Mouse (Mus musculus) hindbrain, embryonic 11.5 days (tissue): ENCODE data around the gene Tmem214. TPM values are rescaled to one million over a fixed set of nuclear protein-coding genes. Genes with fewer than 3 reads are reported as not detected.

Experiments used
- ATAC-seq: fragments of 200-750 bp; cut with Nextera tagmentation; 2 replicates; pipeline ENCODE4 v1.8.0; 2017; ENCODE audit warnings: mild to moderate bottlenecking, moderate TSS enrichment, moderate library complexity; ENCODE audit not compliant: low FRiP score
- DNase-seq: peaks from one replicate; pipeline ENCODE4 v3.0.0-alpha.2; 2015; ENCODE audit warnings: low spot score
- H3K27ac ChIP-seq: fragments of 300-500 bp; sonication (generic); 2 replicates; pipeline ENCODE4 v1.5.1; 2014; ENCODE audit warnings: mild to moderate bottlenecking, low read depth, low read length
- H3K27me3 ChIP-seq: fragments of 300-500 bp; sonication (generic); 2 replicates; pipeline ENCODE4 v1.6.1; 2014; ENCODE audit warnings: mild to moderate bottlenecking, low read length, moderate library complexity, mixed read lengths; ENCODE audit not compliant: control insufficient read depth, insufficient read depth
- H3K36me3 ChIP-seq: fragments of 300-500 bp; sonication (generic); 2 replicates; pipeline ENCODE4 v1.6.1; 2014; ENCODE audit warnings: mild to moderate bottlenecking, low read length, moderate library complexity, mixed read lengths; ENCODE audit not compliant: control insufficient read depth, insufficient read depth
- H3K4me1 ChIP-seq: fragments of 300-500 bp; sonication (generic); replicated peaks from 2 replicates; pipeline ENCODE4 v1.6.1; 2014; ENCODE audit warnings: low read length, mixed read lengths; ENCODE audit not compliant: control insufficient read depth, insufficient read depth
- H3K4me2 ChIP-seq: fragments of 300-500 bp; sonication (generic); replicated peaks from 2 replicates; pipeline ENCODE4 v1.6.1; 2014; ENCODE audit warnings: mild to moderate bottlenecking, low read depth, low read length
- H3K4me3 ChIP-seq: fragments of 300-500 bp; sonication (generic); 2 replicates; pipeline ENCODE4 v1.5.1; 2014; ENCODE audit warnings: low read depth, low read length
- H3K9ac ChIP-seq: fragments of 300-500 bp; sonication (generic); 2 replicates; pipeline ENCODE4 v1.6.1; 2014; ENCODE audit warnings: low read depth, low read length
- H3K9me3 ChIP-seq: fragments of 300-500 bp; sonication (generic); 2 replicates; pipeline ENCODE4 v1.6.1; 2016; ENCODE audit warnings: low read length; ENCODE audit not compliant: control insufficient read depth
- WGBS: fragments of 180-500 bp; shearing (Covaris S2); extraction: QIAGEN DNeasy Blood & Tissue Kit; methylation state at CpG from one replicate; pipeline ENCODE4 v1.1.7; 2014; 5-methylcytosine and 5-hydroxymethylcytosine counted together
- polyA plus RNA-seq: library from polyadenylated mRNA; unstranded; fragments of >200 nt; fragmentation: Nextera tagmentation; extraction: Ambion mirVana; gene quantifications from 2 replicates; pipeline ENCODE4 v1.2.1, GENCODE M21; 2014

The Tmem214 gene
- polyA plus RNA-seq: 33.3 and 37.1 TPM in 2 replicates

DNA sequence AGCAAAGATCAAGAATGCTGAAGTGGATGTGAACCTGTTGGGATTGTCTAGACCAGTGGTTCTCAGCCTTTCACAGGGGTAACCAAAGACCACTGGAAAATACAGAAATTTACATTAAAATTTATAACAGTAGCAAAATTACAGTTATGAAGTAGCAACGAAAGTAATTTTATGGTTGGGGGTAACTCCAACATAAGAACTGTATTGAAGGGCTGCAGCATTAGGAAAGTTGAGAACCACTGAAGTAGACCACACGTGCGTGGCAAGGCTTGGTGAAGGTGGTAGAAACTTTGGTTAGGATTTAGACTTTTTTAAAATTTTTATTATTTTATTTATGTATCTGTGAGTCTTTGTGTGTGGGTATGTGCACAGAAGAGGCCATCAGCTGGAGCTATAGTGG, at the start of gene Tmem214:
TSS of gene Tmem214 (plus strand) at position 301 of the 400 bp plus-strand sequence.
- no peaks in the 10 kb centered on the region for H3K27me3 ChIP-seq
- H3K4me2 ChIP-seq: no peak within 1 kb of the TSS
- H3K9me3 ChIP-seq: no peaks in the 10 kb centered on the region
- H3K27ac ChIP-seq: no peak within 1 kb of the TSS
- H3K4me1 ChIP-seq: peaks cover 2% of the 10 kb centered on the region; the same call in 1 of the 2 replicates
- no peak for DNase-seq
- ATAC-seq: no peak
- WGBS: 92% methylated on average over 3 of the region's 3 CpGs
- no peak within 1 kb of the TSS for H3K9ac ChIP-seq
- H3K4me3 ChIP-seq: no peak within 1 kb of the TSS
- no peaks in the 10 kb centered on the region for H3K36me3 ChIP-seq

DNA sequence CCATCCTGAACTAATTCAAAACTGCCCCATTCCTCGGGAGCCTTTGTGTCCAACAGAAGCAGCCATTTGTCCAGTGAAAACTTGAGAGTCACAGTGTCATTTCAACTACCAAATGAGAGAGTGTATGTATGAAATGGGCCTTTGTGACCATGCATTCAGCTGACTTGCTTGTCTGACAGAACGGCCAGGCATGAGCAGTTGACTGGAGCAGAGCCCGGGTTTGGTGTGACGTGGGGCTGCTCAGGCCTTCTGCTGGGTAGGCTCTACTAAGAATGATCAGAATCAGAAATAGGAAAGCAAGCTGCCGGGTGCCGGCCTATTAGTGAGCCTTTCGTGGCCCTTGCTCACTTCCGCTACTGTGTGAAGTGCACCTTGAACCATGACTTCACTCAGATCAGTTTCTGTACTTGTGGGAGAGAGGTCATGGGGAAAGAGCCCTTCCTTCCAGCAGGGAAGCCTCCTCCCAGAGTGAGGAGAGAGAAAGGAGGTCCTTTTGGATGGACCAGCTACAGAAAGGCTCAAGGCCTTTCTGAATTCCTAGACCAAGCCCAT, 49.0 kb upstream of the Tmem214 start:
- no peak for DNase-seq
- Histone ChIP-seq H3K27me3 (no peaks in the 10 kb centered on the region), H3K4me3 (no peak overlapping the region), H3K9ac (no peak overlapping the region), H3K4me2 (no peak overlapping the region), H3K9me3 (no peaks in the 10 kb centered on the region), H3K4me1 (peaks cover 8% of the 10 kb centered on the region; the same call in 1 of the 2 replicates), H3K36me3 (no peaks in the 10 kb centered on the region), H3K27ac (no peak overlapping the region)
- ATAC-seq: no peak
- 90% methylated on average over 8 of the region's 8 CpGs for WGBS

DNA sequence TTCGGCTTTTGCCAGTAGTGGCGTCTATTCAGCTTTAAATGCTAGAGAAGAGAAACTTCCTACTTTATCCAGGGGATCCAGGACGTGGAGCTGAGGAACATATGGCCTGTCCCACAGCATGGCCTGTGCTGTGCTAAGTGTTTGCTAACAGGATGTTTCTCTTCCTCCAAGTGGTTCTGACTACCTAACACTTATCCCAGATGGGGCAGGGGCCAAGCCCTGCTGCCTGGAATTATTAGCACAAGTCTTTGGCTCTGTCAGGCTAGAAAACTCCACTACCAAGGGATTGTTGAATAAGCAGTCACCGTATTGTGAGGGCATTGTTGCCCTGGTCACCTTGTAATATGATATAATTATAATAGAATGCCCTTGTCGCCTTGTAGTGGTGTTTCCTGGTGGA, 45.1 kb upstream of the Tmem214 start:
- H3K4me2 ChIP-seq: no peak overlapping the region
- H3K9ac ChIP-seq: no peak overlapping the region
- no peak for ATAC-seq
- no peaks in the 10 kb centered on the region for H3K27me3 ChIP-seq
- DNase-seq: no peak
- H3K4me1 ChIP-seq: no peaks in the 10 kb centered on the region
- H3K27ac ChIP-seq: no peak overlapping the region
- WGBS: 83% methylated on average over 5 of the region's 5 CpGs
- no peaks in the 10 kb centered on the region for H3K9me3 ChIP-seq
- no peaks in the 10 kb centered on the region for H3K36me3 ChIP-seq
- H3K4me3 ChIP-seq: no peak overlapping the region

DNA sequence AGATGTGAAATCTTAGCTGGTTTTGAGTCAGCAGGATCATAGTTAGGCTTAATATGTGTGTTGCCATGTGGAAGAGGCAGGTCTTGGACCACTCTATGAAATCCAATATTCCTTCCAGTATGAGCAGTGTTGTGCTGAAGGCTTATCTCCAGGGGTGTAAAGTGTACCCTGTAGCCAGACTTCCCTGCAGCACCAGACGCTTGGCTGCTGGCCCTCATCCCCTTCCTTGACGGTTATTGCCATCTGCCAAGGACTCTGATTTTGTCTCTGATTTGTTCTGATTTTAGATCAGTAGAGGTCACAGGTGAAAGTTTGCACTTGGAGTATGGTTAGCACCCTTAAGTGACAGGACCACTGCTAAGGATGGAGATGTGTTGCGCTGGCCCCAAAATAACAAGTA, 44.7 kb upstream of the Tmem214 start:
- H3K9ac ChIP-seq: no peak overlapping the region
- H3K4me2 ChIP-seq: no peak overlapping the region
- H3K4me1 ChIP-seq: no peaks in the 10 kb centered on the region
- no peaks in the 10 kb centered on the region for H3K36me3 ChIP-seq
- DNase-seq (no peak), ATAC-seq (no peak)
- H3K4me3 ChIP-seq: no peak overlapping the region
- H3K27ac ChIP-seq: no peak overlapping the region
- WGBS: 95% methylated on average over 3 of the region's 3 CpGs
- H3K9me3 ChIP-seq: no peaks in the 10 kb centered on the region
- no peaks in the 10 kb centered on the region for H3K27me3 ChIP-seq

DNA sequence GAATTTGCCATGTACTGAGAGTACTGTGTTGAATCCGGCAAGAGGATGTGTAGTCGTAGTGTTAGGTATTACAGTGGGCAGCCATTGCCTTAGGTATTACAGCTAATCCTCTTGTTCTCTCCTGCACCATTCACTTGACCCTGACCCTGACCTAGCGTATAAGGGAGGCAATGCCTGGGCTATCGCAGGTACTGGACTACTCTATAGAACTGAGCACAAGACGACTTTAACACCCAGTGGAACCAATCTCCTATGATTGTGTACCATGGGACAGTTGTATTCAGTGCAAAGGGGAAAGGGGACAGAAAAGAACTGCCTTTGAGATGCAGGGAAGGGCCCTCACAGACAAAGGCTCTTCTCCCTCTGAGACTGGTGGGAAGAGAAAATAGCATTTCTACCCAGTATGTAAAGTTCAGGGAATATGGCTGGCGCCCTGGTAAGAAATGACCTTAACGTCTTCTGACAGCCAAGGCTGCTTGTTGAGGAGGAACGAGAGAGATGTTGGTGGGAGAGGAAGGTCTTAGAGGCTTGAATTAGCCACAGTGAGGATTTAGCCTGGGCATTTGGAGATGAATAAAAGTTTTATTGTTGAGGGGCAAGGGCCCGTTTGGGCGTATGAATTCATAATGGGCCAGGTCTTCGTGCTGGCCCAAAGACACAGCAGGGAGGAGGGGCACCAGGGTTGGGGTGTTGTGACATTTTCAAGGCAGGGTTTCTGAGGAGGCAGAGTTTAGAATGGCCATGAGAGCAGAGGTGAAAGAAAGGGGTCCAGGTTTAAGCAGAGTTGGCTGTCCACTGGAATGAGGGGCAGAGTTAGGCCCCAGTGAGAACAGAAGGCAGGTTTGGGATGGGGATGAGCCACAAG, 43.5 kb upstream of the Tmem214 start:
- H3K4me2 ChIP-seq: no peak overlapping the region
- no peaks in the 10 kb centered on the region for H3K36me3 ChIP-seq
- no peak for ATAC-seq
- WGBS: 73% methylated on average over 11 of the region's 11 CpGs
- no peak for DNase-seq
- no peaks in the 10 kb centered on the region for H3K9me3 ChIP-seq
- no peaks in the 10 kb centered on the region for H3K4me1 ChIP-seq
- no peak overlapping the region for H3K27ac ChIP-seq
- H3K9ac ChIP-seq: no peak overlapping the region
- no peaks in the 10 kb centered on the region for H3K27me3 ChIP-seq
- no peak overlapping the region for H3K4me3 ChIP-seq

DNA sequence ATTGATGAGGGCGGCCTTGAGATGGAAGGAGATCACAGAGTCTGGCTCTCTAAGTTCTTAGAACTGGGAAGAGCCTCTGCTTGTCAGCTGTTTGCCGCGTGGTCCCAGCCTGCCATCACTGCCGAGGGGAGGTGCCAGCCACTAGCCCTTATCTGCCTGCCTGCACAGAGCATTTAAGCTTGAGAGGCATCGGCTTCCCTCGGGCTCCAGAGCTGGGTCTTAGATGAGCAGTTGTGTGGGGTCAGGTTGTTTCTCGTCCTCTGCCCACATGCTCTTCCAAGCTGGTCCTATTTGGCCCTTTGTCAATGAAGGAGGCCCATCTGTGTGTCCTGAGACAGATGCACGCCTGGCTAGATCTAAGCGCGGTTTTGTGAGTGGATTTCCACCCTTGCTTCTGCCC, 42.6 kb upstream of the Tmem214 start:
- Histone ChIP-seq H3K4me3 (no peak overlapping the region), H3K4me1 (no peaks in the 10 kb centered on the region), H3K27ac (no peak overlapping the region), H3K9me3 (no peaks in the 10 kb centered on the region), H3K4me2 (no peak overlapping the region), H3K27me3 (no peaks in the 10 kb centered on the region), H3K9ac (no peak overlapping the region), H3K36me3 (no peaks in the 10 kb centered on the region)
- no peak for ATAC-seq
- WGBS: 80% methylated on average over 10 of the region's 10 CpGs
- no peak for DNase-seq

DNA sequence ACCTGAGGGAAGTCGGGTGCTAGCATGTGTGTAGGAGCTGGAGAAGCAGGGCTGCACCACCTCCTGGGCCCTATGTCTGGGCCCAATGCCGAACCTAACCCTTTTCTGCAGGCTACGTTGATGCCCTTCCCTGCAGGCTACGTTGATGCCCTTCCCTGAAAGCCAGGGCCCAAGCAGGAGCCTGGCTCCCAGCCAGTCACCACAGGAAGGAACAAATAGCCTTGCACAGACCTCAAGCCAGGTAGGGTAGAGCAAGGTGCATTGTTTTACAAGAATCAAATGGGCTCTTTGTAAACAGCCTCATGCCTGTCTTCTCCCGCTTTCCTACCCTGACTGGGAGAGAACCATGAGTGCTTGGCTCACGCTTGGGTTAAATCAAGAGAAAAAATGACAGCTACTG, 42.0 kb upstream of the Tmem214 start:
- Histone ChIP-seq H3K9ac (no peak overlapping the region), H3K4me3 (no peak overlapping the region), H3K27ac (no peak overlapping the region), H3K4me1 (no peaks in the 10 kb centered on the region), H3K36me3 (no peaks in the 10 kb centered on the region), H3K27me3 (no peaks in the 10 kb centered on the region), H3K9me3 (no peaks in the 10 kb centered on the region), H3K4me2 (no peak overlapping the region)
- ATAC-seq (no peak), DNase-seq (no peak)
- 85% methylated on average over 6 of the region's 6 CpGs for WGBS

DNA sequence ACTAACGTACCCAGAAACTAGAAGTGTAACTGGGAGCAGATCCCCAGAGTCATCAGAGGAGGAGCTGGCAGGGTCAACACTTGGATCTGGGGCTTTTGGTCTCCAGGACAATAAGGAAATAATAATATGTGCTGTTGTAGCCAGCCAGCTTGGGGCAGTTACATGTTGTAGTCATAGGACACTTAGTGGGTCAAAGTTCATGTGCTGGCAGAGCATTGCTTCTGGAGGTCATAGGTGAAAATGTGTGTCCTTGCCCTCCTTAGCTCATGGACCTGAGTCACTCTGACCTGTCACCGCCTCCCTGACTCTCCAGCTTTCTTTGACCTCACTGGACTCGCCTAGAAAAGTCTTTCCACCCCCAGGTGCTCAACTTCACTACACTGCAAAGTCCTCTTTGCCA, 34.4 kb upstream of the Tmem214 start:
- DNase-seq: no peak
- no peaks in the 10 kb centered on the region for H3K27me3 ChIP-seq
- ATAC-seq: no peak
- H3K4me1 ChIP-seq: no peaks in the 10 kb centered on the region
- WGBS: 83% methylated on average over 3 of the region's 3 CpGs
- no peak overlapping the region for H3K4me2 ChIP-seq
- H3K4me3 ChIP-seq: no peak overlapping the region
- no peak overlapping the region for H3K27ac ChIP-seq
- H3K9me3 ChIP-seq: no peaks in the 10 kb centered on the region
- no peak overlapping the region for H3K9ac ChIP-seq
- no peaks in the 10 kb centered on the region for H3K36me3 ChIP-seq

DNA sequence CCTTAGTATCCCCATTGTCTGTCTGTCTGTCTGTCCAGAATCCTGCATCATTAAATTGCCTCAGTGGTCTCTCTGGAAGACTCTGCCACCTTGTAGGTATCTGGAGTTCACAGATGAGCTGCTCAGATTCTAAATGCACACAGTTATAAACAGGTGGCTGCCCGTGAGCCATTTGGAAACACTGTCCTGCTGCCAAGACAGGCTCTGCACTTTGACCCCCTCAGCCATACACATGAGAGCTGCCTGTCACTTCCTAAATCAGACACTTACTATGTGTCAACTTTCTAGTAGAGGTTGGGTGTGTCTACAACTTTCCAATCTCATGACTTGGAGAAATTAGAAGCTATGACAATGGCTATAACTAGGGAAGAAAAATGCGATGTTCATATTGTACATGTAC, 28.1 kb upstream of the Tmem214 start:
- DNase-seq (no peak), ATAC-seq (no peak)
- WGBS: 83% methylated on average over 2 of the region's 2 CpGs

More for the DNA sequence above, 28.1 kb upstream of the Tmem214 start:
- no peak overlapping the region for H3K9ac ChIP-seq
- H3K4me1 ChIP-seq: no peaks in the 10 kb centered on the region
- H3K4me3 ChIP-seq: no peak overlapping the region
- no peaks in the 10 kb centered on the region for H3K27me3 ChIP-seq
- no peak overlapping the region for H3K4me2 ChIP-seq
- H3K36me3 ChIP-seq: no peaks in the 10 kb centered on the region
- H3K27ac ChIP-seq: no peak overlapping the region
- no peaks in the 10 kb centered on the region for H3K9me3 ChIP-seq
